Mouse (Mus musculus) neural tube, embryonic 15.5 days (tissue): Measurements from ENCODE around the gene 2010111I01Rik. TPM values are rescaled to one million over a fixed set of nuclear protein-coding genes. Genes with fewer than 3 reads are reported as not detected.
"Not testable (repeated sequence)": the region's sequence is repeated elsewhere in the genome, so short reads cannot be mapped to it uniquely, and the experiment has no call there.

Experiments
- ATAC-seq: fragments of 200-750 bp; cut with Nextera tagmentation; 2 replicates; pipeline ENCODE4 v1.8.0; 2017; ENCODE audit warnings: mild to moderate bottlenecking, moderate TSS enrichment, moderate library complexity; ENCODE audit not compliant: low FRiP score
- H3K27ac ChIP-seq: fragments of 300-500 bp; sonication (generic); replicated peaks from 2 replicates; pipeline ENCODE4 v1.5.1; 2015; ENCODE audit warnings: mild to moderate bottlenecking, inconsistent platforms
- H3K27me3 ChIP-seq: fragments of 300-500 bp; sonication (generic); replicated peaks from 2 replicates; pipeline ENCODE4 v1.6.1; 2015; ENCODE audit warnings: inconsistent platforms
- H3K36me3 ChIP-seq: fragments of 300-500 bp; sonication (generic); 2 replicates; pipeline ENCODE4 v1.6.1; 2015; ENCODE audit warnings: inconsistent platforms
- H3K4me1 ChIP-seq: fragments of 300-500 bp; sonication (generic); 2 replicates; pipeline ENCODE4 v1.6.1; 2015; ENCODE audit warnings: inconsistent platforms
- H3K4me2 ChIP-seq: fragments of 300-500 bp; sonication (generic); 2 replicates; pipeline ENCODE4 v1.6.1; 2015; ENCODE audit warnings: inconsistent platforms, mild to moderate bottlenecking, moderate library complexity
- H3K4me3 ChIP-seq: fragments of 300-500 bp; sonication (generic); replicated peaks from 2 replicates; pipeline ENCODE4 v1.5.1; 2015; ENCODE audit warnings: mild to moderate bottlenecking, inconsistent platforms
- H3K9ac ChIP-seq: fragments of 300-500 bp; sonication (generic); replicated peaks from 2 replicates; pipeline ENCODE4 v1.6.1; 2015; ENCODE audit warnings: mild to moderate bottlenecking, inconsistent platforms
- H3K9me3 ChIP-seq: fragments of 300-500 bp; sonication (generic); replicated peaks from 2 replicates; pipeline ENCODE4 v1.6.1; 2016; ENCODE audit warnings: inconsistent platforms
- WGBS: fragments of 180-500 bp; shearing (Covaris S2); methylation state at CpG from one replicate; pipeline ENCODE4 v1.1.7; 2015; ENCODE audit warnings: mixed read lengths; 5-methylcytosine and 5-hydroxymethylcytosine counted together
- polyA plus RNA-seq: library from polyadenylated mRNA; unstranded; fragments of >200 nt; fragmentation: Nextera tagmentation; extraction: Ambion mirVana; gene quantifications from 2 replicates; pipeline ENCODE4 v1.2.1, GENCODE M21; 2015

2010111I01Rik gene
- polyA plus RNA-seq, 1 experiment from 2014 or later: 36.1 TPM

GRCm38 (mm10) chr13:63306768-63307167 lies 342.1 kb downstream of the 2010111I01Rik start:
- H3K27me3 ChIP-seq: no peaks in the 10 kb centered on the region
- H3K4me2 ChIP-seq: no peak overlapping the region
- H3K27ac ChIP-seq: no peak overlapping the region
- 0 out of 2 replicates have a peak, but pooled peaks cover under 1% of the 10 kb centered on the region for H3K36me3 ChIP-seq
- no peak overlapping the region for H3K4me3 ChIP-seq
- H3K9me3 ChIP-seq: no peaks in the 10 kb centered on the region
- ATAC-seq: no peak
- H3K4me1 ChIP-seq: peaks cover 22% of the 10 kb centered on the region
- no peak overlapping the region for H3K9ac ChIP-seq
- 76% methylated on average over 5 of the region's 5 CpGs for WGBS

GRCm38 (mm10) chr13:63309563-63309962 lies 344.9 kb downstream of the 2010111I01Rik start:
- Histone ChIP-seq H3K4me1 (peaks cover 21% of the 10 kb centered on the region), H3K36me3 (0 out of 2 replicates have a peak, but pooled peaks cover 2% of the 10 kb centered on the region), H3K27me3 (no peaks in the 10 kb centered on the region), H3K9ac (no peak overlapping the region), H3K9me3 (no peaks in the 10 kb centered on the region), H3K4me3 (no peak overlapping the region), H3K4me2 (no peak overlapping the region), H3K27ac (no peak overlapping the region)
- no peak for ATAC-seq
- 79% methylated on average over 3 of the region's 3 CpGs for WGBS

- Histone ChIP-seq H3K4me1 (peaks cover 6% of the 10 kb centered on the region; the same call in 1 of the 2 replicates), H3K9ac (no peak overlapping the region), H3K27me3 (no peaks in the 10 kb centered on the region), H3K4me3 (no peak overlapping the region), H3K4me2 (no peak overlapping the region), H3K36me3 (0 out of 2 replicates have a peak, but pooled peaks cover 2% of the 10 kb centered on the region), H3K27ac (no peak overlapping the region), H3K9me3 (no peaks in the 10 kb centered on the region)
- ATAC-seq: no peak
- WGBS: 56% methylated on average over 2 of the region's 2 CpGs
Observed at GRCm38 (mm10) chr13:63311156-63311555, 346.5 kb downstream of the 2010111I01Rik start.

- Histone ChIP-seq H3K9me3 (no peaks in the 10 kb centered on the region), H3K4me3 (no peak overlapping the region), H3K4me2 (no peak overlapping the region), H3K27ac (no peak overlapping the region), H3K27me3 (no peaks in the 10 kb centered on the region), H3K36me3 (0 out of 2 replicates have a peak, but pooled peaks cover 2% of the 10 kb centered on the region), H3K4me1 (peaks cover 6% of the 10 kb centered on the region; the same call in 1 of the 2 replicates), H3K9ac (no peak overlapping the region)
- WGBS: 100% methylated on average over 1 of the region's 1 CpGs
- no peak for ATAC-seq
Observed at GRCm38 (mm10) chr13:63313247-63313646, 348.6 kb downstream of the 2010111I01Rik start.

- Histone ChIP-seq H3K4me1 (peaks cover 6% of the 10 kb centered on the region; the same call in 1 of the 2 replicates), H3K27ac (no peak overlapping the region), H3K36me3 (0 out of 2 replicates have a peak, but pooled peaks cover 2% of the 10 kb centered on the region), H3K27me3 (no peaks in the 10 kb centered on the region), H3K4me2 (no peak overlapping the region), H3K4me3 (no peak overlapping the region), H3K9ac (no peak overlapping the region), H3K9me3 (no peaks in the 10 kb centered on the region)
- 87% methylated on average over 12 of the region's 12 CpGs for WGBS
- ATAC-seq: no peak
Observed at GRCm38 (mm10) chr13:63313748-63314607, 349.3 kb downstream of the 2010111I01Rik start.

GRCm38 (mm10) chr13:63314608-63314920 lies 349.9 kb downstream of the 2010111I01Rik start:
- Histone ChIP-seq H3K9ac (no peak overlapping the region), H3K4me3 (no peak overlapping the region), H3K4me1 (peaks cover 6% of the 10 kb centered on the region; the same call in 1 of the 2 replicates), H3K36me3 (0 out of 2 replicates have a peak, but pooled peaks cover 2% of the 10 kb centered on the region), H3K4me2 (no peak overlapping the region), H3K27ac (no peak overlapping the region), H3K27me3 (no peaks in the 10 kb centered on the region), H3K9me3 (no peaks in the 10 kb centered on the region)
- 75% methylated on average over 4 of the region's 4 CpGs for WGBS
- no peak for ATAC-seq

GRCm38 (mm10) chr13:63315111-63315510 lies 350.4 kb downstream of the 2010111I01Rik start:
- H3K4me1 ChIP-seq, ATAC-seq, H3K4me3 ChIP-seq, H3K36me3 ChIP-seq, H3K27me3 ChIP-seq, H3K27ac ChIP-seq, H3K4me2 ChIP-seq, H3K9ac ChIP-seq, H3K9me3 ChIP-seq: not testable (repeated sequence)
- WGBS: 99% methylated on average over 4 of the region's 4 CpGs

- ATAC-seq: no peak
Observed at GRCm38 (mm10) chr13:63315777-63316176, 351.1 kb downstream of the 2010111I01Rik start.

GRCm38 (mm10) chr13:63316407-63316806 lies 351.7 kb downstream of the 2010111I01Rik start:
- 94% methylated on average over 5 of the region's 5 CpGs for WGBS
- no peak for ATAC-seq

More at GRCm38 (mm10) chr13:63315777-63316176, 351.1 kb downstream of the 2010111I01Rik start:
- H3K27me3 ChIP-seq: no peaks in the 10 kb centered on the region
- 89% methylated on average over 6 of the region's 6 CpGs for WGBS
- peaks cover 6% of the 10 kb centered on the region; the same call in 1 of the 2 replicates for H3K4me1 ChIP-seq
- no peak overlapping the region for H3K9ac ChIP-seq
- H3K27ac ChIP-seq: no peak overlapping the region
- H3K36me3 ChIP-seq: 0 out of 2 replicates have a peak, but pooled peaks cover 2% of the 10 kb centered on the region
- no peaks in the 10 kb centered on the region for H3K9me3 ChIP-seq
- H3K4me2 ChIP-seq: no peak overlapping the region
- H3K4me3 ChIP-seq: no peak overlapping the region

GRCm38 (mm10) chr13:63317681-63318104 lies 353.0 kb downstream of the 2010111I01Rik start:
- no peak for ATAC-seq
- no peak overlapping the region for H3K4me3 ChIP-seq
- WGBS: 42% methylated on average over 7 of the region's 7 CpGs

More at GRCm38 (mm10) chr13:63316407-63316806, 351.7 kb downstream of the 2010111I01Rik start:
- H3K27me3 ChIP-seq: no peaks in the 10 kb centered on the region
- no peaks in the 10 kb centered on the region for H3K9me3 ChIP-seq
- H3K27ac ChIP-seq: no peak overlapping the region
- H3K4me3 ChIP-seq: no peak overlapping the region
- H3K4me2 ChIP-seq: no peak overlapping the region
- H3K36me3 ChIP-seq: 0 out of 2 replicates have a peak, but pooled peaks cover 2% of the 10 kb centered on the region
- H3K9ac ChIP-seq: no peak overlapping the region
- H3K4me1 ChIP-seq: peaks cover 6% of the 10 kb centered on the region; the same call in 1 of the 2 replicates

GRCm38 (mm10) chr13:63319814-63320213 lies 355.1 kb downstream of the 2010111I01Rik start:
- Histone ChIP-seq H3K27me3 (no peaks in the 10 kb centered on the region), H3K9ac (no peak overlapping the region), H3K27ac (no peak overlapping the region), H3K4me3 (no peak overlapping the region), H3K4me1 (peaks cover 5% of the 10 kb centered on the region), H3K9me3 (no peaks in the 10 kb centered on the region), H3K4me2 (no peak overlapping the region), H3K36me3 (no peaks in the 10 kb centered on the region)
- ATAC-seq: no peak
- 94% methylated on average over 7 of the region's 7 CpGs for WGBS

More at GRCm38 (mm10) chr13:63317681-63318104, 353.0 kb downstream of the 2010111I01Rik start:
- H3K27me3 ChIP-seq: no peaks in the 10 kb centered on the region
- H3K4me2 ChIP-seq: no peak overlapping the region
- H3K9ac ChIP-seq: no peak overlapping the region
- H3K36me3 ChIP-seq: no peaks in the 10 kb centered on the region
- H3K27ac ChIP-seq: no peak overlapping the region
- H3K4me1 ChIP-seq: peaks cover 6% of the 10 kb centered on the region; the same call in 1 of the 2 replicates
- H3K9me3 ChIP-seq: no peaks in the 10 kb centered on the region

- 65% methylated on average over 5 of the region's 5 CpGs for WGBS
- Histone ChIP-seq H3K27ac (no peak overlapping the region), H3K4me1 (peaks cover 11% of the 10 kb centered on the region), H3K4me2 (no peak overlapping the region), H3K9me3 (no peaks in the 10 kb centered on the region), H3K36me3 (no peaks in the 10 kb centered on the region), H3K27me3 (no peaks in the 10 kb centered on the region), H3K9ac (no peak overlapping the region), H3K4me3 (no peak overlapping the region)
- no peak for ATAC-seq
Observed at GRCm38 (mm10) chr13:63321689-63322088, 357.0 kb downstream of the 2010111I01Rik start.
